Mouse (Mus musculus) heart, embryonic 13.5 days (tissue): ENCODE results near the gene Grem1. TPM values are rescaled to one million over a fixed set of nuclear protein-coding genes. Genes with fewer than 3 reads are reported as not detected.

Experiments
- polyA plus RNA-seq: library from polyadenylated mRNA; unstranded; fragments of >200 nt; fragmentation: Nextera tagmentation; extraction: Ambion mirVana; gene quantifications from 2 replicates; pipeline ENCODE4 v1.2.1, GENCODE M21; 2015

Grem1 gene
- polyA plus RNA-seq, 1 experiment from 2014 or later: 0.05 TPM

Other genes with a start within 250 kb of the Grem1 start
- 0.91 and 1.0 TPM in 2 replicates for gene Scg5, start 70.5 kb upstream of the Grem1 start, polyA plus RNA-seq
- 21.5 and 22.4 TPM in 2 replicates for gene Arhgap11a, start 90.0 kb upstream of the Grem1 start, polyA plus RNA-seq